In the genomic region with DNA sequence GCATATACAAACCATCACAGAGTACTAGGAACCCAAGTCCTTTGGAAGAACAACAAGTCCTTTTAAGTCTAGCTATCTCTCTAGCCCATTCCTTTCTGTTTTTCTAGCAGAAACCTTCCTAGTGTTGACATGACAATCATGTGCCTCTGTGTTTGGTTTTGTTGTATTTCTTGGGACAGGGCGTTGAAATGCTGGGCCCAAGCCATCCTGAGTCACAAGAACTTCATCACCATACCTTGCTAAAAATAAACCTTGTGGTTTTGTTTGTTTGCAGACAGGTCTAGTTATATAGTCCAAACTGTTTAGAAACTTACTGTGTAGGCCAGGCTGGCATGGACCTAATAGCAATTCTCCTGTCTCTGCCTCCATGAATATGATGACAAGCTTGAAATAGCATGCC, we compare ENCODE assay signal across 19 mouse cellular contexts.
"Had no signal": no experiment of that assay in that cellular context is flagged by ENCODE, and none has a peak within 500 bp of the region (broad histone marks: within the 10 kb centered on the region; RNA-seq: fewer than 3 reads in every experiment).

No protein-coding gene starts in this region.

- DNase-seq: kidney, postnatal 10 days; kidney, postnatal 4 days; left cerebral cortex, postnatal 4 days; liver, postnatal 0 days; lung, embryonic 14.5 days; right cerebral cortex, adult 18-20 months; right cerebral cortex, postnatal 14 days; right cerebral cortex, postnatal 4 days; thymus, postnatal 25 days had no signal

- H3K4me3 ChIP-seq: kidney, embryonic 15.5 days; limb, embryonic 12.5 days; limb, embryonic 15.5 days; megakaryocyte, embryonic 14.5 days; midbrain, embryonic 10.5 days; midbrain, embryonic 13.5 days; stomach, embryonic 15.5 days had no signal

- H3K4me2 ChIP-seq: kidney, embryonic 15.5 days; limb, embryonic 12.5 days; limb, embryonic 15.5 days; liver, embryonic 11.5 days; lung, embryonic 14.5 days; midbrain, embryonic 13.5 days; stomach, embryonic 15.5 days had no signal

- H3K9ac ChIP-seq: kidney, embryonic 15.5 days; limb, embryonic 12.5 days; limb, embryonic 15.5 days; liver, embryonic 14.5 days; liver, postnatal 0 days; lung, embryonic 14.5 days; midbrain, embryonic 13.5 days; stomach, embryonic 15.5 days had no signal

- H3K9me3 ChIP-seq: kidney, embryonic 15.5 days; limb, embryonic 12.5 days; limb, embryonic 15.5 days; megakaryocyte, embryonic 14.5 days; midbrain, embryonic 10.5 days; midbrain, embryonic 13.5 days; stomach, embryonic 15.5 days had no signal

- H3K27me3 ChIP-seq: kidney, embryonic 15.5 days; limb, embryonic 12.5 days; limb, embryonic 15.5 days; megakaryocyte, embryonic 14.5 days; midbrain, embryonic 13.5 days; stomach, embryonic 15.5 days had no signal

- H3K27ac ChIP-seq: kidney, embryonic 15.5 days; limb, embryonic 12.5 days; limb, embryonic 15.5 days; liver, embryonic 14.5 days; macrophage; midbrain, embryonic 10.5 days; midbrain, embryonic 13.5 days; stomach, embryonic 15.5 days had no signal
